Mouse (Mus musculus) layer of hippocampus, adult 8-10 months (tissue): ENCODE data around the gene Ern1. TPM values are rescaled to one million over a fixed set of nuclear protein-coding genes. Genes with fewer than 3 reads are reported as not detected.

Source experiments
- DNase-seq, 2 experiments: peaks; one replicate each; pipeline ENCODE4 v3.0.0; 2022; ENCODE audit warnings: low spot score in 2 of 2
- total RNA-seq, 4 experiments: library from RNA; stranded (reverse); gene quantifications; 2 replicates each; pipeline ENCODE4 v1.2.4; 2022

The Ern1 gene
- total RNA-seq, 4 experiments from 2014 or later, result 10.4 to 12.4 (median 11.4) TPM

GRCm38 (mm10) chr11:106390757-106391156 lies 96.9 kb downstream of the Ern1 start:
- DNase-seq, result no peak

GRCm38 (mm10) chr11:106389611-106390010 lies 98.0 kb downstream of the Ern1 start:
- DNase-seq, result no peak

GRCm38 (mm10) chr11:106387791-106388216 lies 99.8 kb downstream of the Ern1 start, which contains the start of gene Icam2:
TSS of gene Icam2 (minus strand) at chr11:106388075.
- DNase-seq, result no peak

GRCm38 (mm10) chr11:106387020-106387419 lies 100.6 kb downstream of the Ern1 start:
- DNase-seq, result no peak

GRCm38 (mm10) chr11:106386409-106386808 lies 101.2 kb downstream of the Ern1 start:
- no peak for DNase-seq

GRCm38 (mm10) chr11:106383051-106383790 lies 104.4 kb downstream of the Ern1 start:
- no peak for DNase-seq

- DNase-seq, result no peak
Observed at GRCm38 (mm10) chr11:106382424-106382823, 105.2 kb downstream of the Ern1 start.

- DNase-seq, result no peak
Observed at GRCm38 (mm10) chr11:106381883-106382282, 105.8 kb downstream of the Ern1 start.

GRCm38 (mm10) chr11:106381011-106381410 lies 106.6 kb downstream of the Ern1 start:
- no peak for DNase-seq

- no peak for DNase-seq
Observed at GRCm38 (mm10) chr11:106374979-106375378, 112.7 kb downstream of the Ern1 start.

GRCm38 (mm10) chr11:106374559-106374958 lies 113.1 kb downstream of the Ern1 start:
- no peak for DNase-seq

- DNase-seq, result no peak
Observed at GRCm38 (mm10) chr11:106373998-106374397, 113.7 kb downstream of the Ern1 start.

GRCm38 (mm10) chr11:106366316-106366715 lies 121.3 kb downstream of the Ern1 start:
- peak; percentile 77 to 78 for DNase-seq

- DNase-seq, result no peak
Observed at GRCm38 (mm10) chr11:106365366-106365765, 122.3 kb downstream of the Ern1 start, which contains the start of gene Prr29. TSS of gene Prr29 (plus strand) at chr11:106365472.

- no peak for DNase-seq
Observed at GRCm38 (mm10) chr11:106364712-106365111, 122.9 kb downstream of the Ern1 start.

GRCm38 (mm10) chr11:106359350-106359749 lies 128.3 kb downstream of the Ern1 start:
- DNase-seq, result no peak

GRCm38 (mm10) chr11:106355382-106356128 lies 132.1 kb downstream of the Ern1 start:
- no peak for DNase-seq

- no peak for DNase-seq
Observed at GRCm38 (mm10) chr11:106354181-106354580, 133.5 kb downstream of the Ern1 start.

- no peak for DNase-seq
Observed at GRCm38 (mm10) chr11:106353188-106353587, 134.5 kb downstream of the Ern1 start, which contains the start of gene Scn4a. TSS of gene Scn4a (minus strand) at chr11:106353288.

GRCm38 (mm10) chr11:106351941-106352340 lies 135.7 kb downstream of the Ern1 start:
- no peak for DNase-seq

GRCm38 (mm10) chr11:106351253-106351652 lies 136.4 kb downstream of the Ern1 start:
- DNase-seq, result no peak

GRCm38 (mm10) chr11:106350853-106351252 lies 136.8 kb downstream of the Ern1 start:
- DNase-seq, result no peak
